Mouse (Mus musculus): ENCODE data around the gene Fam136a. TPM values are rescaled to one million over a fixed set of nuclear protein-coding genes. Genes with fewer than 3 reads are reported as not detected.
"Not testable (repeated sequence)": the region's sequence is repeated elsewhere in the genome, so short reads cannot be mapped to it uniquely, and the experiment has no call there.

Gene Fam136a
- polyA plus RNA-seq, 1 experiment from 2014 or later = 113 TPM

- 0 out of 2 replicates have a peak overlapping the region, but pooled peaks have one; percentile 87 for H3K27ac ChIP-seq
- peaks cover 32% of the 10 kb centered on the region for H3K4me1 ChIP-seq
- H3K36me3 ChIP-seq = peaks cover 10% of the 10 kb centered on the region
- H3K9ac ChIP-seq = peak overlapping the region; percentile 85; the same call in 1 of the 2 replicates
- peak overlapping the region; percentile 96 for H3K4me2 ChIP-seq (replicated peaks)
- WGBS = 71% methylated on average over 3 of the region's 3 CpGs
- no peaks in the 10 kb centered on the region for H3K9me3 ChIP-seq
- no peak for ATAC-seq (ENCODE audit: low FRiP score, low read depth)
- no peak overlapping the region; the same call in 1 of the 2 replicates for H3K4me3 ChIP-seq
- no peaks in the 10 kb centered on the region for H3K27me3 ChIP-seq (replicated peaks)
Measured at GRCm38 (mm10) chr6:86370093-86370713, 4.8 kb downstream of the Fam136a start.

DNA sequence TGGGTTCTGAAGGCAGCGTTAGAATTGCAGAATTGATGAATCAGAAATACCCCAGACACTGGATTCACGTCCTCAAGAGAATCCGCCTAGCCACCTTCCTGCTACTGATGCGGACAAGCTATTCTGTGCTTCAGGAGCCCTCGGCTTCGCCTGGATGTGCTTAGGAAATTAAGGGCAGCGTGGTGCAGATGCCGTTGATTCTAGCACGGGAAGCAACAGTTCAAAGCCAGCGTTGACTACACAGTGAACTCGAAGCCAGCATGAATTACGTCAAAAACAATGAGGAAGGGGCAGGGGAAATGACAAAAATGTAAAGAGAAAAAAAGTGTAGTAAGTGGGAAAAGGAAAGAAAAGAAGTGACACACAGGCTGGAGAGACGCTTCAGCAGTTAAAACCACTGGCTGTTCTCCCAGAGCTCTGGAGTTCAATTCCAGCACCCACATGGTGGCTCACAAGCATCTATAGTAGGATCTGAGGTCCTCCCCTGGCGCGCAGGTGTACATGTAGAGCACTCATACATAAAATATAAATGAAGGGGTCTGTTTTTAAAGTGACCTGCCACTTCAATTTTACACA lies 5.4 kb downstream of the Fam136a start, which contains the start of gene Snrpg:
Snrpg (plus strand) TSS at position 541 of the 576 bp plus-strand sequence.
- peak within 1 kb of the TSS; percentile 87 for H3K27ac ChIP-seq
- H3K9ac ChIP-seq = peak within 1 kb of the TSS; percentile 85
- peaks cover 32% of the 10 kb centered on the region for H3K4me1 ChIP-seq
- 16% methylated on average over 15 of the region's 15 CpGs for WGBS
- no peaks in the 10 kb centered on the region for H3K9me3 ChIP-seq
- peak; percentile 6; the same call in 1 of the 2 replicates for ATAC-seq (ENCODE audit: low FRiP score, low read depth)
- no peaks in the 10 kb centered on the region for H3K27me3 ChIP-seq (replicated peaks)
- peak within 1 kb of the TSS; percentile 88 for H3K4me3 ChIP-seq
- peak within 1 kb of the TSS; percentile 96 for H3K4me2 ChIP-seq (replicated peaks)
- peaks cover 10% of the 10 kb centered on the region for H3K36me3 ChIP-seq

DNA sequence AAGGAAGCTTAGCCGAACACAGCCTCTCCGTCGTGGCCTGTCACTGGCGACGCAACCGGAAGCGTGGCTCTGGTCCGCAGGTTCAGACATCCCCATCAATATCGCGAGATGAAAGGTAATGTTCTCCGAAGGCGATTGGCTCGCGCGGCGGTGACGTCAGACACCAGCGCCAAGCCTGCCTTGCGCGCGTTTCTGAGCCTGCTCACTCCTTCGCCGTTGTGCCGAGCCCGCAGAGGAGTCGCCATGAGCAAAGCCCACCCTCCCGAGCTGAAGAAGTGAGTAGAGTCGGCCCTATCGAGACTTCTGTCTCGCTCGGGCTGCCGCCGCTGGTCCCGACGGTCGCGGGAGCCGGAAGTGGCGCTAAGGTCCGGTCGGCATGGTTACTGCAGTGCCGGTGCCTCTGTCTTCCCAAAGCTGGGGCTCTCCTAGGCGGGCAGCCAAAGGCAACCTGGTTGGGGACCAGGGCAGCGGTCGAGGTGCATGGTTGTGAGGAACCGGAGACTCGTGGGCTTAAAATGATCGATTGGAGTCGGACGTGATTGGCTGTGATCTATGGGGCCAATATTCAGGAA lies 6.0 kb downstream of the Fam136a start:
- Histone ChIP-seq H3K9ac (peak overlapping the region; percentile 85), H3K4me1 (peaks cover 27% of the 10 kb centered on the region)

DNA sequence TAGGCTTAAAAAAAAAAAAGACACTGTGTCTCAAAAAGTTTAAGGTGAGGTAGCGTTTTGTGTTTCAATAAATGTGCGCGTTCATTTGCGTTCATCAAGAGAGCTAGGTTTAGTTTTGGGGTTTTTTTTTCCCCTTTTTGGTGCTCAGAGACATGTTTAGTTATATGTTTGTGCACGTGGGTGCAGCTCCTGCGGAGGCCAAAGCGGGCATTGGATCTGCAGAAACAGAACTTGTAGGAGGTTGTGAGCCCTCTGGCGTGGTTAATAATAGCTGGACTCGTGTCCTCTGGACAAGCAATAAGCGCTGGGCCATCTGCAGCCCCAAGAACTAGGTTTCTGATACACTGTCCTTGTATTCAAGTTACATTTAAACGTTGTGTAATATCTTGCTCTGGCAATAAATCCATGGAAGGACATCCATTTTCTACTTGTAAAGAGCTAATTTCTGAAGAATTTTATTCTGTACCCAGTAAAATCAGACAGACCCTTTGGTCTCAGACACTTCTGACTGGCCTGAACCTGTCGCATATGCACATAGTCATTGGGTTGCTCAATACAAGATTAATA lies 6.6 kb downstream of the Fam136a start:
- H3K4me3 ChIP-seq = peak overlapping the region; percentile 88
- H3K27ac ChIP-seq = no peak overlapping the region
- H3K4me1 ChIP-seq = peaks cover 23% of the 10 kb centered on the region
- H3K27me3 ChIP-seq (replicated peaks) = no peaks in the 10 kb centered on the region
- no peak for ATAC-seq (ENCODE audit: low FRiP score, low read depth)
- WGBS = 5% methylated on average over 12 of the region's 12 CpGs
- peak overlapping the region; percentile 96 for H3K4me2 ChIP-seq (replicated peaks)
- H3K36me3 ChIP-seq = peaks cover 21% of the 10 kb centered on the region
- peak overlapping the region; percentile 85 for H3K9ac ChIP-seq
- no peaks in the 10 kb centered on the region for H3K9me3 ChIP-seq

More for the DNA sequence above, 6.0 kb downstream of the Fam136a start:
- Histone ChIP-seq H3K36me3 (peaks cover 15% of the 10 kb centered on the region), H3K4me2 (replicated peaks) (peak overlapping the region; percentile 96), H3K4me3 (peak overlapping the region; percentile 88), H3K27me3 (replicated peaks) (no peaks in the 10 kb centered on the region), H3K27ac (peak overlapping the region; percentile 87; the same call in 1 of the 2 replicates), H3K9me3 (no peaks in the 10 kb centered on the region)
- WGBS = under 1% methylated on average over 50 of the region's 50 CpGs
- ATAC-seq (ENCODE audit: low FRiP score, low read depth) = peak; percentile 97

DNA sequence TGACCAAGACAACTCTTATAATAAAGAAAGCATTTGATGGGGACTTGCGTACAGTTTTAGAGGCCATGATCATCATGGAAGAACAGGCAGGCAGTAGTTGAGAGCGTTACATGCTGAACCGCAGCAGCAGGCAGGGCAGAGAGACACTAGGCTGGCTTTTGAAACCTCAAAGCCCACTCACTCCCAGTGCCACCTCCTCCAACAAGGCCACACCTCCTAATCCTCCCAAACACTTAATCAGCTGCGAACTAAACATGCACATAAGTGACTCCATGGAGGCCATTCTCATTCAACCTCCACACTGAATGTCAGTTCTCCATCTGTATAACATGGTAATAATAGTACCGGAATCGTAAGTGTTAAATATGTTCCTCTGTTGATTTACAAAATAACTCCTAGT lies 8.1 kb downstream of the Fam136a start:
- Histone ChIP-seq H3K9ac (no peak overlapping the region), H3K4me2 (replicated peaks) (no peak overlapping the region), H3K27ac (no peak overlapping the region), H3K36me3 (peaks cover 30% of the 10 kb centered on the region), H3K4me1 (peaks cover 23% of the 10 kb centered on the region), H3K9me3 (no peaks in the 10 kb centered on the region), H3K27me3 (replicated peaks) (no peaks in the 10 kb centered on the region), H3K4me3 (no peak overlapping the region)
- WGBS = 96% methylated on average over 6 of the region's 6 CpGs
- ATAC-seq (ENCODE audit: low FRiP score, low read depth) = no peak

DNA sequence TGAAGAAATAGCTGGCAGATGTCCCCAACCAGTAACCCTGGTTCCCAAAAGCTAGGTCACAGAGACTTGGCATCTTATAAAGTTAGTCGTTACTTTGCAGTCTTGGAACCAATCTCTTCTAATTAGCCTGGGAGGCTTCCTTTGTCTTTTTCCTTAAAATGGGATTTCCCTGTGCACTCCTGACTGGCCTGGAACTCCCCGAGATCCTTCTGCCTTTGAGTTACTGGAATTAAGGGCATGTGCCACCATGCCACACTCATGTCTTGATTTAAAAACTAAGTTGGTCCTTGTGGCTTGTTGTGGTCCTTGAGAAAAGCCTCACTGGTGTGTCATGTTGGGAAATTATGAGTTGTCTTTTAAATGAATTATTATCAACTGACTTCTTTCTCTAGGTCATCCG lies 12.9 kb downstream of the Fam136a start:
- H3K36me3 ChIP-seq = peaks cover 41% of the 10 kb centered on the region

GRCm38 (mm10) chr6:86380112-86380511 lies 14.7 kb downstream of the Fam136a start:
- peaks cover 43% of the 10 kb centered on the region for H3K36me3 ChIP-seq
- not testable (repeated sequence) for H3K9ac ChIP-seq; H3K27me3 ChIP-seq (replicated peaks); H3K9me3 ChIP-seq; H3K4me1 ChIP-seq; H3K4me3 ChIP-seq; H3K27ac ChIP-seq; ATAC-seq (ENCODE audit: low FRiP score, low read depth); H3K4me2 ChIP-seq (replicated peaks)
- WGBS = 65% methylated on average over 8 of the region's 8 CpGs

More for the DNA sequence above, 12.9 kb downstream of the Fam136a start:
- Histone ChIP-seq H3K4me1 (0 out of 2 replicates have a peak, but pooled peaks cover 1% of the 10 kb centered on the region), H3K9me3 (no peaks in the 10 kb centered on the region), H3K9ac (no peak overlapping the region), H3K4me3 (no peak overlapping the region), H3K4me2 (replicated peaks) (no peak overlapping the region), H3K27ac (no peak overlapping the region), H3K27me3 (replicated peaks) (no peaks in the 10 kb centered on the region)
- WGBS = 94% methylated on average over 3 of the region's 3 CpGs
- no peak for ATAC-seq (ENCODE audit: low FRiP score, low read depth)

- H3K9me3 ChIP-seq = no peaks in the 10 kb centered on the region
Measured at GRCm38 (mm10) chr6:86382551-86382950, 17.1 kb downstream of the Fam136a start.

DNA sequence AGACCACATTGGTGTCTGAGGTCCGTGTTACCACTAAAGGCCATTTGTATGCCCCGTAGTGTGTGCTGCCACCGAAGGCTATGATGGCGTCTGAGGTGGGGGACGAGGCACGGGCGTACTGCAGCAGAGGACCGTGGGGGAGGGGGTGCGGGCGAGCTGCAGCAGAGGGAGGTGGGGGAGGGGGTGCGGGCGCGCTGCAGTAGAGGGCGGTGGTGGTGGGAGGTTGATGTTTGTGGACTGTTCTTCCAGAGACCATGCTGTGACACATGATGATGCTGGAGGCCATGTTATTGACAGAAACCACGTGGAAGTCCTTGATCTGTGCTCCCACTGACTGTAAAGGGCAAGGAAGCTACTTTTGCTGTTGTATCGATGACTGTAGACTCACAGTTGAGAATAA lies 17.9 kb downstream of the Fam136a start:
- Histone ChIP-seq H3K4me1 (no peaks in the 10 kb centered on the region), H3K27ac (no peak overlapping the region), H3K9ac (no peak overlapping the region), H3K27me3 (replicated peaks) (no peaks in the 10 kb centered on the region), H3K4me2 (replicated peaks) (no peak overlapping the region), H3K9me3 (no peaks in the 10 kb centered on the region), H3K36me3 (peaks cover 48% of the 10 kb centered on the region), H3K4me3 (no peak overlapping the region)
- WGBS = 51% methylated on average over 16 of the region's 16 CpGs
- no peak for ATAC-seq (ENCODE audit: low FRiP score, low read depth)

More at GRCm38 (mm10) chr6:86382551-86382950, 17.1 kb downstream of the Fam136a start:
- ATAC-seq (ENCODE audit: low FRiP score, low read depth) = no peak
- H3K4me1 ChIP-seq = no peaks in the 10 kb centered on the region
- H3K4me2 ChIP-seq (replicated peaks) = no peak overlapping the region
- H3K4me3 ChIP-seq = no peak overlapping the region
- H3K27me3 ChIP-seq (replicated peaks) = no peaks in the 10 kb centered on the region
- H3K27ac ChIP-seq = no peak overlapping the region
- H3K9ac ChIP-seq = no peak overlapping the region
- peaks cover 48% of the 10 kb centered on the region for H3K36me3 ChIP-seq

DNA sequence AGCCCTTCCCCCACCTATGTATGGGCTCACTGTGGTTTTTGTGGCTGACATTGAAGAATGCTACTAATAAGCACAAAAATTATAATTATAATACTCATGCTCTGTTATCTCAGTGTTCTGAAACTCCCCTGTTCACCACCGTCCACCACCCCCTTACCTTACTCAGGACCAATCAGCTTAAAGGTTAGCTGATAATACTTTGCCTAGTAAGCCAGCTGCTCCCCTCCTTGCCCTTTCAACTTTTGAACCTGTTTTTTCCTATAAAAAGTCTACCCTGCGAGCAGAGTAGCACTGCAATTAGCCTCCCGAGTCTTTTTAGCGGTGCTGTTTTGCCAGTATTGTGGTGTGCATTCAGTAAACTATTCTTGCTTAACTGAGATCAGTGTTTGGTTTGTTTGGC lies 19.2 kb downstream of the Fam136a start:
- Histone ChIP-seq H3K36me3 (peaks cover 48% of the 10 kb centered on the region), H3K9me3 (no peaks in the 10 kb centered on the region), H3K27ac (no peak overlapping the region), H3K4me1 (no peaks in the 10 kb centered on the region), H3K27me3 (replicated peaks) (no peaks in the 10 kb centered on the region), H3K4me3 (no peak overlapping the region), H3K9ac (no peak overlapping the region), H3K4me2 (replicated peaks) (no peak overlapping the region)
- WGBS = 73% methylated on average over 4 of the region's 4 CpGs
- no peak for ATAC-seq (ENCODE audit: low FRiP score, low read depth)

DNA sequence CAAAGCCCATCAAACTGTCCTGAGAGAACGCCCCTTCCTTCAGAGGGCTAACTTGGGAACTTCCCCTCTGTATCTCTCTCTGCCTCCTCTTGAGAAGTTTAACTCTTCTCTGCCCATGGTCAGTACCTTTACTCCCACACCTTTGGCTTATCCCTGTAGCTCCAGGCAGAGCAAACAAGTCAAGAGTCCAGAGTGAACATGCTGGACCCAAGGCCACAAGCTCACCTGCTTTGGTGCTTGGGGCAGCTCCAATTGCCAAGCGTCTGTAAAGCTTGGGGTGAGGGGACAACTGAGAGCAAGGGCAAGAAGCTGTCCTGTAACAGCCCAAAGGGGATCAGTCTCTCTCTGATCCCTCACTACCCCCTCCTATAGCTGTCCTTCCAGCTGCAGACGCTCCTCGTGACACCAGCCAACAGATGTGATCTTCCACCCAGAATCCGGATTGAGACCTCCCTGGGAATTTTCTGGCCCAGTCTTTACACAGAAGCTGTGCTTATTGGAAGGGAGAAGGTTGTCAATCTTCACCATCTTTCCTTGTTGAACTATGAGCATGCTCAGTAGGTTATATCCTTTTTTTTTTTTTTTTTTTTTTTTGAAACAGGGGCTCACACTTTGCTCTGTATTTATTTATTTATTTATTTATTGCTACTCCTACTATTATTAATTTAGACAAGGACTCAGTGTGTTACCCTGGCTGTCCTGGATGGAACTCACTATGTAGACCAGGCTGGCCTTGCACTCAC lies 20.1 kb downstream of the Fam136a start:
- no peak for ATAC-seq (ENCODE audit: low FRiP score, low read depth)

DNA sequence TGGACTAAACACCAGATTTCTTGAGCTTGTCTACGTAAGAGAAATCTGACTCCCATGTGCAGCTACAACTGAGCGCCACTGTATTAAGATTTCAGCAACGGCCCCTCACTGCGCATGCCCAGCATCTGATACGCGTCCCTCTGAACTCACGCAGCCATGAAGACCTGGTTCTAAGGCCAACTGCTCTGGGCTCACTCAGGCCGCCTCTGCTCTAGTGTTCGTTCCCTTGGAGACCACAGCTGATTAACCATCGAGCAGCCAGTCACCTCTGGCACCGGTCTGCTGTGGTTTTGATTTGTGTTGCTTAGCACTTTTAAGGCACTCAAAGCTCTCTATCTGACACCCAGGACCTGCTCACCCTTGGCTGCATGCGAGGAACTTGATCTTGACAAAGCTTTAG lies 21.9 kb downstream of the Fam136a start:
- 86% methylated on average over 12 of the region's 12 CpGs for WGBS
- H3K9me3 ChIP-seq = no peaks in the 10 kb centered on the region

More for the DNA sequence above, 20.1 kb downstream of the Fam136a start:
- Histone ChIP-seq H3K9me3 (no peaks in the 10 kb centered on the region), H3K27ac (no peak overlapping the region), H3K4me2 (replicated peaks) (no peak overlapping the region), H3K36me3 (peaks cover 52% of the 10 kb centered on the region), H3K4me3 (no peak overlapping the region), H3K9ac (no peak overlapping the region), H3K4me1 (no peaks in the 10 kb centered on the region), H3K27me3 (replicated peaks) (no peaks in the 10 kb centered on the region)
- 83% methylated on average over 5 of the region's 5 CpGs for WGBS

More for the DNA sequence above, 21.9 kb downstream of the Fam136a start:
- Histone ChIP-seq H3K9ac (no peak overlapping the region), H3K27me3 (replicated peaks) (no peaks in the 10 kb centered on the region), H3K4me3 (no peak overlapping the region), H3K27ac (no peak overlapping the region), H3K4me1 (no peaks in the 10 kb centered on the region), H3K36me3 (peaks cover 70% of the 10 kb centered on the region), H3K4me2 (replicated peaks) (no peak overlapping the region)
- ATAC-seq (ENCODE audit: low FRiP score, low read depth) = no peak

All from neural tube, embryonic 12.5 days (tissue).